Comparison of ENCODE assay signal across 16 mouse cellular contexts in genomic region chr13:93012952-93013351, GRCm38 (mm10).
DNase-seq lines count a peak whose midpoint lies in the region; ATAC-seq and TF ChIP-seq lines count a peak whose summit lies in the region.
"Had no signal": no experiment of that assay in that cellular context is flagged by ENCODE, and none has a peak within 500 bp of the region (broad histone marks: within the 10 kb centered on the region; RNA-seq: fewer than 3 reads in every experiment).

No protein-coding gene starts in this region.

- H3K9me3 ChIP-seq in heart, embryonic 11.5 days (replicated peaks; ENCODE audit: control insufficient read depth, low read length): no peaks in the 10 kb centered on the region
- no peaks in the 10 kb centered on the region for H3K9me3 ChIP-seq in midbrain, postnatal 0 days (ENCODE audit: low read length)
- H3K9me3 ChIP-seq in midbrain, embryonic 11.5 days (ENCODE audit: control insufficient read depth, low read length): no peaks in the 10 kb centered on the region
- H3K9me3 ChIP-seq in hindbrain, embryonic 13.5 days: no peaks in the 10 kb centered on the region
- H3K9me3 ChIP-seq: embryonic facial prominence, embryonic 10.5 days; G1E; neural tube, embryonic 12.5 days had no signal

- no peak overlapping the region for H3K27ac ChIP-seq in heart, embryonic 11.5 days (ENCODE audit: low read depth, low read length)
- peak overlapping the region; percentile 38; the same call in 1 of the 2 replicates for H3K27ac ChIP-seq in midbrain, postnatal 0 days (ENCODE audit: low read depth, low read length)
- H3K27ac ChIP-seq in midbrain, embryonic 11.5 days (ENCODE audit: low read depth, low read length): no peak overlapping the region
- no peak overlapping the region for H3K27ac ChIP-seq in hindbrain, embryonic 13.5 days
- H3K27ac ChIP-seq: embryonic facial prominence, embryonic 10.5 days; neural tube, embryonic 12.5 days had no signal

- ATAC-seq in heart, embryonic 11.5 days (replicated peaks; ENCODE audit: insufficient number of reproducible peaks, low FRiP score, low TSS enrichment): no peak
- no peak for ATAC-seq in midbrain, postnatal 0 days (ENCODE audit: low FRiP score)
- no peak for ATAC-seq in midbrain, embryonic 11.5 days (ENCODE audit: low FRiP score)
- no peak for ATAC-seq in hindbrain, embryonic 13.5 days (ENCODE audit: low FRiP score)
- ATAC-seq: CD4-positive, CD25-positive, alpha-beta regulatory T cell, adult 4 months had no signal

- H3K36me3 ChIP-seq in heart, embryonic 11.5 days (ENCODE audit: control insufficient read depth, insufficient read depth, low read length): no peaks in the 10 kb centered on the region
- H3K36me3 ChIP-seq in midbrain, postnatal 0 days (ENCODE audit: insufficient read depth, low read length): no peaks in the 10 kb centered on the region
- H3K36me3 ChIP-seq in midbrain, embryonic 11.5 days (ENCODE audit: control insufficient read depth, insufficient read depth, low read length): no peaks in the 10 kb centered on the region
- H3K36me3 ChIP-seq in hindbrain, embryonic 13.5 days: no peaks in the 10 kb centered on the region
- H3K36me3 ChIP-seq: embryonic facial prominence, embryonic 10.5 days; G1E; neural tube, embryonic 12.5 days had no signal

- H3K4me2 ChIP-seq in heart, embryonic 11.5 days: no peak overlapping the region
- no peak overlapping the region for H3K4me2 ChIP-seq in midbrain, postnatal 0 days (ENCODE audit: low read depth, low read length, poor library complexity, severe bottlenecking)
- H3K4me2 ChIP-seq in midbrain, embryonic 11.5 days: no peak overlapping the region
- H3K4me2 ChIP-seq in hindbrain, embryonic 13.5 days: no peak overlapping the region
- H3K4me2 ChIP-seq: neural tube, embryonic 12.5 days had no signal

- TF ChIP-seq CTCF in midbrain, postnatal 0 days (IDR thresholded peaks at IDR 0.05): no peak

- no peak overlapping the region for H3K9ac ChIP-seq in heart, embryonic 11.5 days (ENCODE audit: low read depth, low read length)
- H3K9ac ChIP-seq in midbrain, postnatal 0 days (replicated peaks; ENCODE audit: low read length, poor library complexity, severe bottlenecking): no peak overlapping the region
- H3K9ac ChIP-seq in midbrain, embryonic 11.5 days (ENCODE audit: low read length): no peak overlapping the region
- H3K9ac ChIP-seq in hindbrain, embryonic 13.5 days: no peak overlapping the region
- H3K9ac ChIP-seq: neural tube, embryonic 12.5 days had no signal

- no peaks in the 10 kb centered on the region for H3K27me3 ChIP-seq in heart, embryonic 11.5 days (ENCODE audit: control insufficient read depth, insufficient read depth, low read length)
- H3K27me3 ChIP-seq in midbrain, postnatal 0 days (ENCODE audit: insufficient read depth, low read length): no peaks in the 10 kb centered on the region
- no peaks in the 10 kb centered on the region for H3K27me3 ChIP-seq in midbrain, embryonic 11.5 days (ENCODE audit: control insufficient read depth, insufficient read depth, low read length)
- no peaks in the 10 kb centered on the region for H3K27me3 ChIP-seq in hindbrain, embryonic 13.5 days
- H3K27me3 ChIP-seq: neural tube, embryonic 12.5 days had no signal

- no peaks in the 10 kb centered on the region for H3K4me1 ChIP-seq in heart, embryonic 11.5 days (ENCODE audit: control insufficient read depth, insufficient read depth, low read length)
- H3K4me1 ChIP-seq in midbrain, postnatal 0 days (ENCODE audit: insufficient read depth, low read length): no peaks in the 10 kb centered on the region
- H3K4me1 ChIP-seq in midbrain, embryonic 11.5 days (ENCODE audit: control insufficient read depth, insufficient read depth, low read length): no peaks in the 10 kb centered on the region
- no peaks in the 10 kb centered on the region for H3K4me1 ChIP-seq in hindbrain, embryonic 13.5 days (replicated peaks)
- H3K4me1 ChIP-seq: embryonic facial prominence, embryonic 10.5 days; neural tube, embryonic 12.5 days had no signal

- 61% methylated on average over 8 of the region's 8 CpGs for WGBS in heart, embryonic 11.5 days (ENCODE audit: insufficient replicate concordance)
- WGBS in midbrain, postnatal 0 days: 72% methylated on average over 8 of the region's 8 CpGs
- 80% methylated on average over 8 of the region's 8 CpGs for WGBS in midbrain, embryonic 11.5 days
- 83% methylated on average over 8 of the region's 8 CpGs for WGBS in hindbrain, embryonic 13.5 days

- DNase-seq in adrenal gland, adult (ENCODE audit: inconsistent age in 2 of 2, low spot score in 1 of 2): peak; percentile 25 to 65
- DNase-seq in adrenal gland, adult 18-20 months (ENCODE audit: low spot score in 2 of 2): no peak
- peak; percentile 89 for DNase-seq in heart, adult 11 months
- DNase-seq in midbrain, postnatal 0 days (ENCODE audit: low spot score): no peak
- no peak for DNase-seq in midbrain, embryonic 11.5 days (ENCODE audit: low spot score, missing footprints)
- DNase-seq in gastrocnemius, postnatal 25 days: peak; percentile 69
- DNase-seq: cerebellum, postnatal 14 days; kidney, adult 18-20 months; kidney, postnatal 10 days; thymus, postnatal 36 days had no signal

- no peak overlapping the region for H3K4me3 ChIP-seq in heart, embryonic 11.5 days (ENCODE audit: low read depth, low read length)
- H3K4me3 ChIP-seq in midbrain, postnatal 0 days (ENCODE audit: low read depth, low read length): no peak overlapping the region
- H3K4me3 ChIP-seq in midbrain, embryonic 11.5 days (ENCODE audit: low read depth, low read length): no peak overlapping the region
- H3K4me3 ChIP-seq in hindbrain, embryonic 13.5 days: no peak overlapping the region
- H3K4me3 ChIP-seq: embryonic facial prominence, embryonic 10.5 days; neural tube, embryonic 12.5 days had no signal

Comparison
In these comparisons a context has a peak if more than half of its experiments do, and no peak if none do; other contexts are left out.
1. DNase-seq: peak in adrenal gland, adult (2 of 2), heart, adult 11 months (single experiment) and gastrocnemius, postnatal 25 days (single experiment); none in adrenal gland, adult 18-20 months (0 of 2), midbrain, postnatal 0 days (single experiment) and midbrain, embryonic 11.5 days (single experiment).